Mouse (Mus musculus) MEL (cell line): ENCODE results near the gene Slc2a3. TPM values are rescaled to one million over a fixed set of nuclear protein-coding genes. Genes with fewer than 3 reads are reported as not detected.

Experiments used
- DNase-seq: peaks from one replicate; pipeline ENCODE4 v3.0.0; 2011; ENCODE audit warnings: low read depth, low spot score
- H3K27ac ChIP-seq: 2 replicates; pipeline ENCODE4 v1.5.1; 2012; ENCODE audit warnings: low read depth, mild to moderate bottlenecking, control low read depth, low read length, moderate library complexity; ENCODE audit not compliant: control insufficient read depth
- H3K27me3 ChIP-seq, 2 experiments: fragments of 150-350 bp in 1 of 2; sonication (generic) in 1 of 2; 2 replicates each; pipeline ENCODE4 v1.6.1; 2012; ENCODE audit warnings: low read length in 2 of 2, mild to moderate bottlenecking in 2 of 2, improper control_type of control experiment in 1 of 2, moderate library complexity in 1 of 2; ENCODE audit not compliant: insufficient read depth in 2 of 2, control insufficient read depth in 1 of 2
- H3K36me3 ChIP-seq, 2 experiments: 2 replicates each; pipeline ENCODE4 v1.6.1; 2012 to 2014; ENCODE audit warnings: low read length in 2 of 2, improper control_type of control experiment in 1 of 2, inconsistent platforms in 1 of 2, mild to moderate bottlenecking in 1 of 2; ENCODE audit not compliant: insufficient read depth in 2 of 2, control insufficient read depth in 1 of 2
- H3K4me1 ChIP-seq, 2 experiments: fragments of 150-350 bp in 1 of 2; sonication (generic) in 1 of 2; 2 replicates each; pipeline ENCODE4 v1.6.1; 2012; ENCODE audit warnings: low read length in 2 of 2, improper control_type of control experiment in 1 of 2, mild to moderate bottlenecking in 1 of 2; ENCODE audit not compliant: insufficient read depth in 2 of 2, control insufficient read depth in 1 of 2
- H3K4me3 ChIP-seq, 2 experiments: fragments of 150-350 bp in 1 of 2; sonication (generic) in 1 of 2; 2 replicates each; pipeline ENCODE4 v1.5.1; 2012; ENCODE audit warnings: low read depth in 2 of 2, low read length in 2 of 2, mild to moderate bottlenecking in 2 of 2, moderate library complexity in 2 of 2, control low read depth in 1 of 2, improper control_type of control experiment in 1 of 2; ENCODE audit not compliant: control insufficient read depth in 1 of 2, insufficient read depth in 1 of 2
- H3K79me2 ChIP-seq: 2 replicates; pipeline ENCODE4 v1.6.1; 2012; ENCODE audit warnings: mild to moderate bottlenecking, low read length, moderate library complexity; ENCODE audit not compliant: control insufficient read depth, poor library complexity, insufficient read depth
- H3K9ac ChIP-seq: 2 replicates; pipeline ENCODE4 v1.6.1; 2012; ENCODE audit warnings: low read depth, mild to moderate bottlenecking, control low read depth, low read length, moderate library complexity; ENCODE audit not compliant: control insufficient read depth, poor library complexity, severe bottlenecking
- H3K9me3 ChIP-seq: fragments of 150-350 bp; sonication (generic); replicated peaks from 2 replicates; pipeline ENCODE4 v1.6.1; 2012; ENCODE audit warnings: mild to moderate bottlenecking, low read length, improper control_type of control experiment, moderate library complexity; ENCODE audit not compliant: insufficient read depth
- BHLHE40 ChIP-seq: IDR thresholded peaks from 2 replicates; pipeline ENCODE4 v1.6.1; 2012; ENCODE audit warnings: low read depth, mild to moderate bottlenecking, inconsistent platforms, low read length, improper control_type of control experiment, borderline replicate concordance
- CTCF ChIP-seq, 3 experiments: IDR thresholded peaks in 2 of 3; conservative IDR thresholded peaks in 1 of 3; 2 replicates each; pipeline ENCODE4 v1.5.1; 2011 to 2012; ENCODE audit warnings: low read length in 3 of 3, low read depth in 2 of 3, mild to moderate bottlenecking in 2 of 3, improper control_type of control experiment in 1 of 3, inconsistent platforms in 1 of 3, mixed read lengths in 1 of 3, moderate library complexity in 1 of 3; ENCODE audit not compliant: control insufficient read depth in 1 of 3, insufficient read depth in 1 of 3, poor library complexity in 1 of 3, severe bottlenecking in 1 of 3
- E2F4 ChIP-seq: IDR thresholded peaks from 2 replicates; pipeline ENCODE4 v1.6.1; 2011; ENCODE audit warnings: low read depth, low read length, improper control_type of control experiment, borderline replicate concordance
- ELF1 ChIP-seq: IDR thresholded peaks from 2 replicates; pipeline ENCODE4 v1.6.1; 2014; ENCODE audit warnings: low read depth, mild to moderate bottlenecking, inconsistent platforms, low read length, improper control_type of control experiment, moderate library complexity
- ETS1 ChIP-seq: IDR thresholded peaks from 2 replicates; pipeline ENCODE4 v1.6.1; 2012; ENCODE audit warnings: low read depth, mild to moderate bottlenecking, inconsistent platforms, low read length, improper control_type of control experiment, moderate library complexity
- GATA1 ChIP-seq: IDR thresholded peaks from 2 replicates; pipeline ENCODE4 v1.6.1; 2011; ENCODE audit warnings: low read depth, low read length, improper control_type of control experiment
- HCFC1 ChIP-seq: IDR thresholded peaks from 2 replicates; pipeline ENCODE4 v1.6.1; 2012; ENCODE audit warnings: low read depth, mild to moderate bottlenecking, inconsistent platforms, low read length, improper control_type of control experiment, moderate library complexity
- KAT2A ChIP-seq: conservative IDR thresholded peaks from 2 replicates; pipeline ENCODE4 v1.6.1; 2012; ENCODE audit warnings: low read depth, low read length, improper control_type of control experiment, inconsistent platforms
- MEF2A ChIP-seq: IDR thresholded peaks from 2 replicates; pipeline ENCODE4 v1.6.1; 2014; ENCODE audit warnings: low read depth, mild to moderate bottlenecking, inconsistent platforms, low read length, improper control_type of control experiment; ENCODE audit not compliant: poor library complexity, insufficient replicate concordance, severe bottlenecking; ENCODE audit errors: extremely low read depth
- MXI1 ChIP-seq: IDR thresholded peaks from 2 replicates; pipeline ENCODE4 v1.6.1; 2011; ENCODE audit warnings: mild to moderate bottlenecking, low read depth, low read length, improper control_type of control experiment
- MYB ChIP-seq: IDR thresholded peaks from 2 replicates; pipeline ENCODE4 v1.6.1; 2011; ENCODE audit warnings: mild to moderate bottlenecking, low read depth, low read length, improper control_type of control experiment
- MYC ChIP-seq: IDR thresholded peaks from 2 replicates; pipeline ENCODE4 v1.6.1; 2011; ENCODE audit warnings: low read depth, mild to moderate bottlenecking, low read length, improper control_type of control experiment, moderate library complexity
- NELFE ChIP-seq: IDR thresholded peaks from 2 replicates; pipeline ENCODE4 v1.6.1; 2011; ENCODE audit warnings: low read depth, low read length, improper control_type of control experiment
- POLR2A ChIP-seq, 2 experiments: IDR thresholded peaks; 2 replicates each; pipeline ENCODE4 v1.6.1; 2011 to 2012; ENCODE audit warnings: low read length in 2 of 2, mild to moderate bottlenecking in 2 of 2, control low read depth in 1 of 2, improper control_type of control experiment in 1 of 2, low read depth in 1 of 2, moderate library complexity in 1 of 2; ENCODE audit not compliant: control insufficient read depth in 1 of 2, insufficient read depth in 1 of 2, poor library complexity in 1 of 2
- POLR2AphosphoS2 ChIP-seq: IDR thresholded peaks from 2 replicates; pipeline ENCODE4 v1.6.1; 2011; ENCODE audit warnings: low read length, improper control_type of control experiment
- POLR2AphosphoS5 ChIP-seq: IDR thresholded peaks from 2 replicates; pipeline ENCODE4 v1.6.1; 2012; ENCODE audit warnings: low read depth, borderline replicate concordance, mild to moderate bottlenecking, inconsistent platforms, low read length, moderate library complexity, mixed read lengths
- RAD21 ChIP-seq: IDR thresholded peaks from 2 replicates; pipeline ENCODE4 v1.6.1; 2011; ENCODE audit warnings: mild to moderate bottlenecking, low read depth, low read length, improper control_type of control experiment
- SIN3A ChIP-seq: IDR thresholded peaks from 2 replicates; pipeline ENCODE4 v1.6.1; 2012; ENCODE audit warnings: low read length, improper control_type of control experiment, inconsistent platforms
- SMC3 ChIP-seq: IDR thresholded peaks from 2 replicates; pipeline ENCODE4 v1.6.1; 2011; ENCODE audit warnings: low read depth, low read length, improper control_type of control experiment
- TBP ChIP-seq: IDR thresholded peaks from 2 replicates; pipeline ENCODE4 v1.8.0; 2011; ENCODE audit warnings: low read depth, low read length, improper control_type of control experiment
- TCF12 ChIP-seq: IDR thresholded peaks from 2 replicates; pipeline ENCODE4 v1.6.1; 2014; ENCODE audit warnings: low read depth, mild to moderate bottlenecking, inconsistent platforms, low read length, improper control_type of control experiment, moderate library complexity
- UBTF ChIP-seq: IDR thresholded peaks from 2 replicates; pipeline ENCODE4 v1.6.1; 2012; ENCODE audit warnings: low read depth, mild to moderate bottlenecking, inconsistent platforms, low read length, improper control_type of control experiment, moderate library complexity, borderline replicate concordance; ENCODE audit not compliant: insufficient read depth
- USF1 ChIP-seq: IDR thresholded peaks from 2 replicates; pipeline ENCODE4 v1.6.1; 2014; ENCODE audit warnings: low read depth, mild to moderate bottlenecking, inconsistent platforms, low read length, improper control_type of control experiment, moderate library complexity
- ZC3H11A ChIP-seq: IDR thresholded peaks from 2 replicates; pipeline ENCODE4 v1.6.1; 2012; ENCODE audit warnings: low read depth, mild to moderate bottlenecking, inconsistent platforms, low read length, improper control_type of control experiment
- ZKSCAN1 ChIP-seq: IDR thresholded peaks from 2 replicates; pipeline ENCODE4 v1.6.1; 2012; ENCODE audit warnings: low read depth, mild to moderate bottlenecking, inconsistent platforms, low read length, improper control_type of control experiment, moderate library complexity
- ZMIZ1 ChIP-seq: IDR thresholded peaks from 2 replicates; pipeline ENCODE4 v1.6.1; 2012; ENCODE audit warnings: low read depth, mild to moderate bottlenecking, inconsistent platforms, low read length, improper control_type of control experiment, moderate library complexity
- ZNF384 ChIP-seq: IDR thresholded peaks from 2 replicates; pipeline ENCODE4 v1.6.1; 2012; ENCODE audit warnings: low read depth, mild to moderate bottlenecking, inconsistent platforms, low read length, improper control_type of control experiment
- polyA plus RNA-seq, 2 experiments: library from polyadenylated mRNA; stranded (reverse) in 1 of 2; unstranded in 1 of 2; fragments of >175 nt in 1 of 2; fragments of >200 nt in 1 of 2; gene quantifications; 2 replicates each; pipeline versions ENCODE4 v1.2.1 to v1.2.4; 2012; ENCODE audit warnings: low replicate concordance in 2 of 2, low read depth in 1 of 2; ENCODE audit not compliant: insufficient read length in 2 of 2, insufficient read depth in 1 of 2, missing spikeins in 1 of 2
- total RNA-seq: library from RNA; depleted of rRNA; stranded (reverse); fragments of 300-350 nt; gene quantifications from 2 replicates; pipeline ENCODE4 v1.2.3, GENCODE M21; 2012

Gene Slc2a3
- total and polyA plus RNA-seq, 3 experiments, result 78.4 to 93.4 TPM; not detected in 1

- peak; percentile 89 for DNase-seq
- Histone ChIP-seq H3K27me3 (no peaks in the 10 kb centered on the region), H3K9ac (peak overlapping the region; percentile 55), H3K4me1 (peaks cover 22 to 34% of the 10 kb centered on the region in 2 experiments), H3K9me3 (no peaks in the 10 kb centered on the region), H3K79me2 (no peaks in the 10 kb centered on the region), H3K27ac (peak overlapping the region; percentile 57), H3K4me3 (peak overlapping the region; percentile 75 to 76), H3K36me3 (peaks cover 0 to 41% of the 10 kb centered on the region in 2 experiments; a peak in 2 of 4 replicates)
- TF ChIP-seq ZMIZ1, result no peak
- TF ChIP-seq TBP, result 0 out of 2 replicates have a peak, but pooled peaks have one; percentile 23
- TF ChIP-seq POLR2AphosphoS5, result no peak
- TF ChIP-seq USF1, result no peak
- TF ChIP-seq MYB, result no peak
- no peak for TF ChIP-seq ELF1
- TF ChIP-seq POLR2A (IDR thresholded peaks at IDR 0.05; ENCODE audit: control insufficient read depth in 1 of 2, insufficient read depth in 1 of 2, low read depth in 1 of 2, low read length in 2 of 2, poor library complexity in 1 of 2), result peak in 1 of 2 experiments; percentile 52; a peak in 1 of 4 replicates
- no peak for TF ChIP-seq NELFE
- no peak for TF ChIP-seq MEF2A
- TF ChIP-seq GATA1, result no peak
- no peak for TF ChIP-seq ZKSCAN1
- TF ChIP-seq ZC3H11A, result no peak
- TF ChIP-seq MYC, result no peak
- no peak for TF ChIP-seq SMC3
- TF ChIP-seq UBTF, result no peak
- peak; percentile 73 for TF ChIP-seq HCFC1
- TF ChIP-seq RAD21, result no peak
- no peak for TF ChIP-seq KAT2A
- TF ChIP-seq POLR2AphosphoS2, result no peak
- TF ChIP-seq CTCF (IDR thresholded peaks at IDR 0.05 in 2 of 3, conservative IDR thresholded peaks at IDR 0.05 in 1 of 3; ENCODE audit: control insufficient read depth in 1 of 3, insufficient read depth in 1 of 3, low read depth in 2 of 3, low read length in 3 of 3, poor library complexity in 1 of 3, severe bottlenecking in 1 of 3), result no peak
- TF ChIP-seq SIN3A, result peak; percentile 93
- TF ChIP-seq BHLHE40, result no peak
- TF ChIP-seq ZNF384, result peak; percentile 88
- TF ChIP-seq ETS1, result peak; percentile 82
- peak; percentile 64 for TF ChIP-seq MXI1
- 0 out of 2 replicates have a peak, but pooled peaks have one; percentile 32 for TF ChIP-seq TCF12
- no peak for TF ChIP-seq E2F4
These were observed 40.3 kb downstream of the Slc2a3 start for GRCm38 (mm10) chr6:122761011-122761599.
